Mouse (Mus musculus): Measurements from ENCODE around the gene Mia2. TPM values are rescaled to one million over a fixed set of nuclear protein-coding genes. Genes with fewer than 3 reads are reported as not detected.

The Mia2 gene
- polyA plus RNA-seq, 1 experiment from 2014 or later = 79.6 TPM

GRCm38 (mm10) chr12:59164522-59164921, 68.9 kb downstream of the Mia2 start:
- no peak overlapping the region for H3K4me2 ChIP-seq (ENCODE audit: low read depth, low read length)
- H3K27me3 ChIP-seq (ENCODE audit: control insufficient read depth, insufficient read depth, low read length) = no peaks in the 10 kb centered on the region
- H3K4me1 ChIP-seq (ENCODE audit: control insufficient read depth, insufficient read depth, low read length) = no peaks in the 10 kb centered on the region
- H3K9ac ChIP-seq (ENCODE audit: low read length) = no peak overlapping the region
- no peak for ATAC-seq (ENCODE audit: insufficient read depth, low FRiP score)
- H3K9me3 ChIP-seq (replicated peaks; ENCODE audit: control insufficient read depth, low read length) = no peaks in the 10 kb centered on the region
- H3K36me3 ChIP-seq (ENCODE audit: control insufficient read depth, insufficient read depth, low read length) = peaks cover 8% of the 10 kb centered on the region
- no peak overlapping the region for H3K27ac ChIP-seq (ENCODE audit: low read length)
- 90% methylated on average over 6 of the region's 6 CpGs for WGBS
- no peak overlapping the region for H3K4me3 ChIP-seq (replicated peaks; ENCODE audit: low read length)

- Histone ChIP-seq H3K9me3 (replicated peaks; ENCODE audit: control insufficient read depth, low read length) (no peaks in the 10 kb centered on the region), H3K27ac (ENCODE audit: low read length) (no peak overlapping the region), H3K4me2 (ENCODE audit: low read depth, low read length) (no peak overlapping the region), H3K36me3 (ENCODE audit: control insufficient read depth, insufficient read depth, low read length) (peaks cover 13% of the 10 kb centered on the region), H3K4me3 (replicated peaks; ENCODE audit: low read length) (no peak overlapping the region), H3K4me1 (ENCODE audit: control insufficient read depth, insufficient read depth, low read length) (no peaks in the 10 kb centered on the region), H3K27me3 (ENCODE audit: control insufficient read depth, insufficient read depth, low read length) (no peaks in the 10 kb centered on the region), H3K9ac (ENCODE audit: low read length) (no peak overlapping the region)
- 86% methylated on average over 4 of the region's 4 CpGs for WGBS
- ATAC-seq (ENCODE audit: insufficient read depth, low FRiP score) = no peak
Observed at GRCm38 (mm10) chr12:59166557-59166956, 71.0 kb downstream of the Mia2 start.

GRCm38 (mm10) chr12:59169935-59170334, 74.3 kb downstream of the Mia2 start:
- H3K27ac ChIP-seq (ENCODE audit: low read length) = no peak overlapping the region
- H3K4me3 ChIP-seq (replicated peaks; ENCODE audit: low read length) = no peak overlapping the region
- no peaks in the 10 kb centered on the region for H3K4me1 ChIP-seq (ENCODE audit: control insufficient read depth, insufficient read depth, low read length)
- WGBS = 77% methylated on average over 4 of the region's 4 CpGs
- H3K4me2 ChIP-seq (ENCODE audit: low read depth, low read length) = no peak overlapping the region
- H3K27me3 ChIP-seq (ENCODE audit: control insufficient read depth, insufficient read depth, low read length) = no peaks in the 10 kb centered on the region
- peaks cover 15% of the 10 kb centered on the region for H3K36me3 ChIP-seq (ENCODE audit: control insufficient read depth, insufficient read depth, low read length)
- no peak for ATAC-seq (ENCODE audit: insufficient read depth, low FRiP score)
- no peaks in the 10 kb centered on the region for H3K9me3 ChIP-seq (replicated peaks; ENCODE audit: control insufficient read depth, low read length)
- no peak overlapping the region for H3K9ac ChIP-seq (ENCODE audit: low read length)

- 90% methylated on average over 3 of the region's 3 CpGs for WGBS
- Histone ChIP-seq H3K4me3 (replicated peaks; ENCODE audit: low read length) (no peak overlapping the region), H3K27me3 (ENCODE audit: control insufficient read depth, insufficient read depth, low read length) (no peaks in the 10 kb centered on the region), H3K36me3 (ENCODE audit: control insufficient read depth, insufficient read depth, low read length) (peaks cover 21% of the 10 kb centered on the region), H3K9ac (ENCODE audit: low read length) (no peak overlapping the region), H3K9me3 (replicated peaks; ENCODE audit: control insufficient read depth, low read length) (no peaks in the 10 kb centered on the region), H3K4me2 (ENCODE audit: low read depth, low read length) (no peak overlapping the region), H3K27ac (ENCODE audit: low read length) (no peak overlapping the region), H3K4me1 (ENCODE audit: control insufficient read depth, insufficient read depth, low read length) (no peaks in the 10 kb centered on the region)
- no peak for ATAC-seq (ENCODE audit: insufficient read depth, low FRiP score)
Observed at GRCm38 (mm10) chr12:59177814-59178213, 82.2 kb downstream of the Mia2 start.

- WGBS = 86% methylated on average over 12 of the region's 12 CpGs
- ATAC-seq (ENCODE audit: insufficient read depth, low FRiP score) = no peak
- no peak overlapping the region for H3K9ac ChIP-seq (ENCODE audit: low read length)
- H3K27ac ChIP-seq (ENCODE audit: low read length) = no peak overlapping the region
- H3K36me3 ChIP-seq (ENCODE audit: control insufficient read depth, insufficient read depth, low read length) = peaks cover 32% of the 10 kb centered on the region; the same call in 1 of the 2 replicates
- H3K4me2 ChIP-seq (ENCODE audit: low read depth, low read length) = no peak overlapping the region
- H3K27me3 ChIP-seq (ENCODE audit: control insufficient read depth, insufficient read depth, low read length) = no peaks in the 10 kb centered on the region
- no peaks in the 10 kb centered on the region for H3K4me1 ChIP-seq (ENCODE audit: control insufficient read depth, insufficient read depth, low read length)
- H3K9me3 ChIP-seq (replicated peaks; ENCODE audit: control insufficient read depth, low read length) = no peaks in the 10 kb centered on the region
- no peak overlapping the region for H3K4me3 ChIP-seq (replicated peaks; ENCODE audit: low read length)
Observed at GRCm38 (mm10) chr12:59188086-59188682, 92.6 kb downstream of the Mia2 start.

- Histone ChIP-seq H3K9ac (ENCODE audit: low read length) (no peak overlapping the region), H3K9me3 (replicated peaks; ENCODE audit: control insufficient read depth, low read length) (no peaks in the 10 kb centered on the region), H3K4me2 (ENCODE audit: low read depth, low read length) (no peak overlapping the region), H3K27ac (ENCODE audit: low read length) (no peak overlapping the region), H3K36me3 (ENCODE audit: control insufficient read depth, insufficient read depth, low read length) (peaks cover 9% of the 10 kb centered on the region; the same call in 1 of the 2 replicates), H3K27me3 (ENCODE audit: control insufficient read depth, insufficient read depth, low read length) (no peaks in the 10 kb centered on the region), H3K4me3 (replicated peaks; ENCODE audit: low read length) (no peak overlapping the region), H3K4me1 (ENCODE audit: control insufficient read depth, insufficient read depth, low read length) (no peaks in the 10 kb centered on the region)
- no peak for ATAC-seq (ENCODE audit: insufficient read depth, low FRiP score)
- 74% methylated on average over 3 of the region's 3 CpGs for WGBS
Observed at GRCm38 (mm10) chr12:59193637-59194036, 98.0 kb downstream of the Mia2 start.

GRCm38 (mm10) chr12:59194341-59195003, 98.9 kb downstream of the Mia2 start:
- 64% methylated on average over 9 of the region's 9 CpGs for WGBS
- no peak for ATAC-seq (ENCODE audit: insufficient read depth, low FRiP score)

GRCm38 (mm10) chr12:59195065-59195464, 99.5 kb downstream of the Mia2 start:
- ATAC-seq (ENCODE audit: insufficient read depth, low FRiP score) = no peak
- WGBS = 75% methylated on average over 4 of the region's 4 CpGs
- Histone ChIP-seq H3K9me3 (replicated peaks; ENCODE audit: control insufficient read depth, low read length) (no peaks in the 10 kb centered on the region), H3K9ac (ENCODE audit: low read length) (no peak overlapping the region), H3K4me2 (ENCODE audit: low read depth, low read length) (no peak overlapping the region), H3K4me1 (ENCODE audit: control insufficient read depth, insufficient read depth, low read length) (no peaks in the 10 kb centered on the region), H3K27me3 (ENCODE audit: control insufficient read depth, insufficient read depth, low read length) (no peaks in the 10 kb centered on the region), H3K27ac (ENCODE audit: low read length) (no peak overlapping the region), H3K36me3 (ENCODE audit: control insufficient read depth, insufficient read depth, low read length) (peaks cover 14% of the 10 kb centered on the region), H3K4me3 (replicated peaks; ENCODE audit: low read length) (no peak overlapping the region)

More at GRCm38 (mm10) chr12:59194341-59195003, 98.9 kb downstream of the Mia2 start:
- Histone ChIP-seq H3K9me3 (replicated peaks; ENCODE audit: control insufficient read depth, low read length) (no peaks in the 10 kb centered on the region), H3K27me3 (ENCODE audit: control insufficient read depth, insufficient read depth, low read length) (no peaks in the 10 kb centered on the region), H3K4me2 (ENCODE audit: low read depth, low read length) (no peak overlapping the region), H3K9ac (ENCODE audit: low read length) (no peak overlapping the region), H3K27ac (ENCODE audit: low read length) (no peak overlapping the region), H3K4me3 (replicated peaks; ENCODE audit: low read length) (no peak overlapping the region), H3K4me1 (ENCODE audit: control insufficient read depth, insufficient read depth, low read length) (no peaks in the 10 kb centered on the region), H3K36me3 (ENCODE audit: control insufficient read depth, insufficient read depth, low read length) (peaks cover 10% of the 10 kb centered on the region)

- Histone ChIP-seq H3K36me3 (ENCODE audit: control insufficient read depth, insufficient read depth, low read length) (peaks cover 13% of the 10 kb centered on the region), H3K27me3 (ENCODE audit: control insufficient read depth, insufficient read depth, low read length) (no peaks in the 10 kb centered on the region), H3K9ac (ENCODE audit: low read length) (no peak overlapping the region), H3K4me3 (replicated peaks; ENCODE audit: low read length) (no peak overlapping the region), H3K4me2 (ENCODE audit: low read depth, low read length) (no peak overlapping the region), H3K9me3 (replicated peaks; ENCODE audit: control insufficient read depth, low read length) (no peaks in the 10 kb centered on the region), H3K4me1 (ENCODE audit: control insufficient read depth, insufficient read depth, low read length) (no peaks in the 10 kb centered on the region), H3K27ac (ENCODE audit: low read length) (no peak overlapping the region)
- WGBS = 82% methylated on average over 4 of the region's 4 CpGs
- no peak for ATAC-seq (ENCODE audit: insufficient read depth, low FRiP score)
Observed at GRCm38 (mm10) chr12:59195941-59196340, 100.3 kb downstream of the Mia2 start.
